Mouse (Mus musculus) MEL (cell line): ENCODE data around the gene Tmem44. TPM values are rescaled to one million over a fixed set of nuclear protein-coding genes. Genes with fewer than 3 reads are reported as not detected.

Source experiments
- DNase-seq: peaks from one replicate; pipeline ENCODE4 v3.0.0; 2011; ENCODE audit warnings: low read depth, low spot score
- H3K27ac ChIP-seq: 2 replicates; pipeline ENCODE4 v1.5.1; 2012; ENCODE audit warnings: low read depth, mild to moderate bottlenecking, control low read depth, low read length, moderate library complexity; ENCODE audit not compliant: control insufficient read depth
- H3K27me3 ChIP-seq, 2 experiments: fragments of 150-350 bp in 1 of 2; sonication (generic) in 1 of 2; 2 replicates each; pipeline ENCODE4 v1.6.1; 2012; ENCODE audit warnings: low read length in 2 of 2, mild to moderate bottlenecking in 2 of 2, improper control_type of control experiment in 1 of 2, moderate library complexity in 1 of 2; ENCODE audit not compliant: insufficient read depth in 2 of 2, control insufficient read depth in 1 of 2
- H3K36me3 ChIP-seq, 2 experiments: 2 replicates each; pipeline ENCODE4 v1.6.1; 2012 to 2014; ENCODE audit warnings: low read length in 2 of 2, improper control_type of control experiment in 1 of 2, inconsistent platforms in 1 of 2, mild to moderate bottlenecking in 1 of 2; ENCODE audit not compliant: insufficient read depth in 2 of 2, control insufficient read depth in 1 of 2
- H3K4me1 ChIP-seq, 2 experiments: fragments of 150-350 bp in 1 of 2; sonication (generic) in 1 of 2; 2 replicates each; pipeline ENCODE4 v1.6.1; 2012; ENCODE audit warnings: low read length in 2 of 2, improper control_type of control experiment in 1 of 2, mild to moderate bottlenecking in 1 of 2; ENCODE audit not compliant: insufficient read depth in 2 of 2, control insufficient read depth in 1 of 2
- H3K4me3 ChIP-seq, 2 experiments: fragments of 150-350 bp in 1 of 2; sonication (generic) in 1 of 2; 2 replicates each; pipeline ENCODE4 v1.5.1; 2012; ENCODE audit warnings: low read depth in 2 of 2, low read length in 2 of 2, mild to moderate bottlenecking in 2 of 2, moderate library complexity in 2 of 2, control low read depth in 1 of 2, improper control_type of control experiment in 1 of 2; ENCODE audit not compliant: control insufficient read depth in 1 of 2, insufficient read depth in 1 of 2
- H3K79me2 ChIP-seq: 2 replicates; pipeline ENCODE4 v1.6.1; 2012; ENCODE audit warnings: mild to moderate bottlenecking, low read length, moderate library complexity; ENCODE audit not compliant: control insufficient read depth, poor library complexity, insufficient read depth
- H3K9ac ChIP-seq: 2 replicates; pipeline ENCODE4 v1.6.1; 2012; ENCODE audit warnings: low read depth, mild to moderate bottlenecking, control low read depth, low read length, moderate library complexity; ENCODE audit not compliant: control insufficient read depth, poor library complexity, severe bottlenecking
- H3K9me3 ChIP-seq: fragments of 150-350 bp; sonication (generic); replicated peaks from 2 replicates; pipeline ENCODE4 v1.6.1; 2012; ENCODE audit warnings: mild to moderate bottlenecking, low read length, improper control_type of control experiment, moderate library complexity; ENCODE audit not compliant: insufficient read depth
- CTCF ChIP-seq, 3 experiments: IDR thresholded peaks in 2 of 3; conservative IDR thresholded peaks in 1 of 3; 2 replicates each; pipeline ENCODE4 v1.5.1; 2011 to 2012; ENCODE audit warnings: low read length in 3 of 3, low read depth in 2 of 3, mild to moderate bottlenecking in 2 of 3, improper control_type of control experiment in 1 of 3, inconsistent platforms in 1 of 3, mixed read lengths in 1 of 3, moderate library complexity in 1 of 3; ENCODE audit not compliant: control insufficient read depth in 1 of 3, insufficient read depth in 1 of 3, poor library complexity in 1 of 3, severe bottlenecking in 1 of 3
- ETS1 ChIP-seq: IDR thresholded peaks from 2 replicates; pipeline ENCODE4 v1.6.1; 2012; ENCODE audit warnings: low read depth, mild to moderate bottlenecking, inconsistent platforms, low read length, improper control_type of control experiment, moderate library complexity
- HCFC1 ChIP-seq: IDR thresholded peaks from 2 replicates; pipeline ENCODE4 v1.6.1; 2012; ENCODE audit warnings: low read depth, mild to moderate bottlenecking, inconsistent platforms, low read length, improper control_type of control experiment, moderate library complexity
- JUND ChIP-seq: IDR thresholded peaks from 2 replicates; pipeline ENCODE4 v1.6.1; 2011; ENCODE audit warnings: low read depth, mild to moderate bottlenecking, improper control_type of control experiment, low read length
- MAFK ChIP-seq: IDR thresholded peaks from 2 replicates; pipeline ENCODE4 v1.6.1; 2011; ENCODE audit warnings: low read depth, mild to moderate bottlenecking, low read length, improper control_type of control experiment, borderline replicate concordance
- MYC ChIP-seq: IDR thresholded peaks from 2 replicates; pipeline ENCODE4 v1.6.1; 2011; ENCODE audit warnings: low read depth, mild to moderate bottlenecking, low read length, improper control_type of control experiment, moderate library complexity
- POLR2AphosphoS5 ChIP-seq: IDR thresholded peaks from 2 replicates; pipeline ENCODE4 v1.6.1; 2012; ENCODE audit warnings: low read depth, borderline replicate concordance, mild to moderate bottlenecking, inconsistent platforms, low read length, moderate library complexity, mixed read lengths
- RAD21 ChIP-seq: IDR thresholded peaks from 2 replicates; pipeline ENCODE4 v1.6.1; 2011; ENCODE audit warnings: mild to moderate bottlenecking, low read depth, low read length, improper control_type of control experiment
- SIN3A ChIP-seq: IDR thresholded peaks from 2 replicates; pipeline ENCODE4 v1.6.1; 2012; ENCODE audit warnings: low read length, improper control_type of control experiment, inconsistent platforms
- SMC3 ChIP-seq: IDR thresholded peaks from 2 replicates; pipeline ENCODE4 v1.6.1; 2011; ENCODE audit warnings: low read depth, low read length, improper control_type of control experiment
- ZC3H11A ChIP-seq: IDR thresholded peaks from 2 replicates; pipeline ENCODE4 v1.6.1; 2012; ENCODE audit warnings: low read depth, mild to moderate bottlenecking, inconsistent platforms, low read length, improper control_type of control experiment
- ZMIZ1 ChIP-seq: IDR thresholded peaks from 2 replicates; pipeline ENCODE4 v1.6.1; 2012; ENCODE audit warnings: low read depth, mild to moderate bottlenecking, inconsistent platforms, low read length, improper control_type of control experiment, moderate library complexity
- polyA plus RNA-seq, 2 experiments: library from polyadenylated mRNA; stranded (reverse) in 1 of 2; unstranded in 1 of 2; fragments of >175 nt in 1 of 2; fragments of >200 nt in 1 of 2; gene quantifications; 2 replicates each; pipeline versions ENCODE4 v1.2.1 to v1.2.4; 2012; ENCODE audit warnings: low replicate concordance in 2 of 2, low read depth in 1 of 2; ENCODE audit not compliant: insufficient read length in 2 of 2, insufficient read depth in 1 of 2, missing spikeins in 1 of 2
- total RNA-seq: library from RNA; depleted of rRNA; stranded (reverse); fragments of 300-350 nt; gene quantifications from 2 replicates; pipeline ENCODE4 v1.2.3, GENCODE M21; 2012

Gene Tmem44
- total and polyA plus RNA-seq, 3 experiments: 0.50 to 1.4 TPM; not detected in 1

GRCm38 (mm10) chr16:30515418-30515817, 35.2 kb downstream of the Tmem44 start:
- DNase-seq: peak; percentile 77
- H3K27ac ChIP-seq: no peak overlapping the region
- TF ChIP-seq ETS1 (no peak), ZC3H11A (peak; percentile 89), SIN3A (peak; percentile 49; the same call in 1 of the 2 replicates), MYC (no peak), JUND (0 out of 2 replicates have a peak, but pooled peaks have one; percentile 22), SMC3 (peak; percentile 86), CTCF (IDR thresholded peaks at IDR 0.05 in 2 of 3, conservative IDR thresholded peaks at IDR 0.05 in 1 of 3; ENCODE audit: control insufficient read depth in 1 of 3, insufficient read depth in 1 of 3, low read depth in 2 of 3, low read length in 3 of 3, poor library complexity in 1 of 3, severe bottlenecking in 1 of 3) (peak; percentile 87 to 92 (median 90)), RAD21 (peak; percentile 94)
- TF ChIP-seq, all 39 proteins: peak for 6

DNA sequence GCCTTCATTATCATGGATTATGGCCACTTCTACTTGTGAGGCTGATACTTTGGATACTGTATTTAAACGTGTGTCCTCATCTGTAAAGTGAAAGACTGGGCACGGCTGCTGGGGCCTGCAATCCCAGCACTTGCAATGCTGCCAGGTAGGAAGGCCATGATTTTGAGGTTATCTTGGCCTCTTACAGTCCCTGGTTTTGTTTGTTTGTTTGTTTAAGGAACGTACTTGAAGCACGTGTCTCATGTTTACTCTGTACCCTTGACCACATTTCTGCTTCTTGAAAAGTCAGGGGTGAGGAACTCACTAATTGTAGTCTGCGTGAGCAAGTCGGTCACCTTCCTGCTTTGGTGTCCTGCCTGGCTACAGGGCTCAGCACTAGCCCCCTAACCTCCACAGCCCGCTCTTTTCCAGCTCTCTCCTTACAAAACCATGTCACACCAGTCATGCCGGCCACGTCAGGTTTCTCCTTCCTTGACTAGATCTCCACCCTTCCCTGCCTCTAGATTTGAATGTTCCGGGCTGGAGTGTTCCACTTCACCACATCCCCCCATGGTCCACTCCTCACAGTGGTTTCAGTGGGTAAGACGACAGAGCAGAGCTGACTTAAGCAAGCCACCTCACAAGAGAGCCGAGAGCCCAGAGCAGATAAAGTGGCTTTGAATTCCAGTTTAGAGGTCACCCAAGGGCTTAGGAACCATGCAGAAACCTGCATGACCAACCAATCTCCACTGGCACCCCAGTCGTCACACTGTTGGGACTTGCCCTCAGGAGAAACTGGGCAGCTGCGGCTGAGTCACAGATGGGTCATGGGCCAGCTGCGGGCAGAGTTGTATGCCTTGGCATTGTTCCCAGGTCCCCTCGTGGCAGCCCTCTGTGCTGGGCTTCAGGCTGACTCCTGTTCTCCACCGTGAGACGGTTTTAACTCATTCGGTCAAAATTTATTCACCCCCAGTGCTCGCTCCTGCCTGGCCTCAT, 37.3 kb downstream of the Tmem44 start:
- H3K27me3 ChIP-seq: no peaks in the 10 kb centered on the region
- no peak overlapping the region for H3K4me3 ChIP-seq
- H3K4me1 ChIP-seq: peaks cover 0 to 24% of the 10 kb centered on the region in 2 experiments; a peak in 3 of 4 replicates
- H3K9me3 ChIP-seq: no peaks in the 10 kb centered on the region
- no peak overlapping the region for H3K9ac ChIP-seq
- DNase-seq: no peak
- H3K79me2 ChIP-seq: peaks cover 8% of the 10 kb centered on the region; the same call in 1 of the 2 replicates
- TF ChIP-seq SIN3A: no peak
- no peak for TF ChIP-seq SMC3
- no peak for TF ChIP-seq MAFK
- TF ChIP-seq HCFC1: no peak
- no peak for TF ChIP-seq ZMIZ1
- no peak for TF ChIP-seq POLR2AphosphoS5
- H3K36me3 ChIP-seq: peaks cover 0 to 20% of the 10 kb centered on the region in 2 experiments; a peak in 2 of 4 replicates
- no peak overlapping the region for H3K27ac ChIP-seq

More at GRCm38 (mm10) chr16:30515418-30515817, 35.2 kb downstream of the Tmem44 start:
- H3K4me3 ChIP-seq: no peak overlapping the region
- H3K4me1 ChIP-seq: peaks cover 0 to 12% of the 10 kb centered on the region in 2 experiments; a peak in 3 of 4 replicates
- no peak overlapping the region for H3K9ac ChIP-seq
- H3K36me3 ChIP-seq: peaks cover 0 to 9% of the 10 kb centered on the region in 2 experiments; a peak in 2 of 4 replicates
- H3K27me3 ChIP-seq: no peaks in the 10 kb centered on the region
- H3K79me2 ChIP-seq: peaks cover 8% of the 10 kb centered on the region; the same call in 1 of the 2 replicates
- H3K9me3 ChIP-seq: no peaks in the 10 kb centered on the region
